Mouse (Mus musculus) heart, adult 2 months (tissue): ENCODE data around the gene Ascc2.

Experiments
- CTCF ChIP-seq: fragments of 200-600 bp; IDR thresholded peaks from 2 replicates; pipeline ENCODE4 v1.8.1; 2022; ENCODE audit warnings: antibody characterized with exemption, mild to moderate bottlenecking, moderate library complexity
- EP300 ChIP-seq: fragments of 200-500 bp; IDR thresholded peaks from 2 replicates; pipeline ENCODE4 v1.6.1; 2011; ENCODE audit warnings: low read depth, low read length, control low read depth; ENCODE audit not compliant: insufficient read depth
- POLR2A ChIP-seq: fragments of 200-500 bp; IDR thresholded peaks from 2 replicates; pipeline ENCODE4 v1.6.1; 2011; ENCODE audit warnings: mild to moderate bottlenecking, low read depth, low read length, control low read depth; ENCODE audit not compliant: insufficient read depth

- TF ChIP-seq CTCF (no peak), POLR2A (no peak), EP300 (no peak)
Observed at GRCm38 (mm10) chr11:4660309-4661025, 22.9 kb downstream of the Ascc2 start.
